Mouse (Mus musculus): Measurements from ENCODE around the gene Crtc3. TPM values are rescaled to one million over a fixed set of nuclear protein-coding genes. Genes with fewer than 3 reads are reported as not detected.

Crtc3 gene
- total RNA-seq, 1 experiment from 2014 or later = 23.1 TPM

DNA sequence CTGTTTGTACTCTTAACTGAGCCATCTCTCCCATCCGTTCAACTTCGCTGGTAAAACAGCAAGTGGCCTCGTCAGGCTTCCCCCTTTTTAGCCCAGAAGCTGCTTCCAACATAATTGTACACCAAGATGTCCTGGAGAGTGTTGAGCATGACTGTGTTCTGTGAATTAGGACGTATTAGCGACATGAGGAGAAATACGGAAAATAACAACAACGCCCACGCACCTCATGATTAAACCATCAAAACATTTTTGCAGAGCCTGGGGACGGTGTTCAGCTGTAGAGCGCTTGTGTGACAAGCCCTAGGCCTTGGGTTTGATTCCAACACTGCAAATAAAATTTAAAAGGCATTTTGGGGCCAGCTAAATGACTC is 529 bp upstream of the Crtc3 start:
- no peak for ATAC-seq (replicated peaks; ENCODE audit: insufficient number of reproducible peaks, low FRiP score, low TSS enrichment, poor library complexity, severe bottlenecking)

DNA sequence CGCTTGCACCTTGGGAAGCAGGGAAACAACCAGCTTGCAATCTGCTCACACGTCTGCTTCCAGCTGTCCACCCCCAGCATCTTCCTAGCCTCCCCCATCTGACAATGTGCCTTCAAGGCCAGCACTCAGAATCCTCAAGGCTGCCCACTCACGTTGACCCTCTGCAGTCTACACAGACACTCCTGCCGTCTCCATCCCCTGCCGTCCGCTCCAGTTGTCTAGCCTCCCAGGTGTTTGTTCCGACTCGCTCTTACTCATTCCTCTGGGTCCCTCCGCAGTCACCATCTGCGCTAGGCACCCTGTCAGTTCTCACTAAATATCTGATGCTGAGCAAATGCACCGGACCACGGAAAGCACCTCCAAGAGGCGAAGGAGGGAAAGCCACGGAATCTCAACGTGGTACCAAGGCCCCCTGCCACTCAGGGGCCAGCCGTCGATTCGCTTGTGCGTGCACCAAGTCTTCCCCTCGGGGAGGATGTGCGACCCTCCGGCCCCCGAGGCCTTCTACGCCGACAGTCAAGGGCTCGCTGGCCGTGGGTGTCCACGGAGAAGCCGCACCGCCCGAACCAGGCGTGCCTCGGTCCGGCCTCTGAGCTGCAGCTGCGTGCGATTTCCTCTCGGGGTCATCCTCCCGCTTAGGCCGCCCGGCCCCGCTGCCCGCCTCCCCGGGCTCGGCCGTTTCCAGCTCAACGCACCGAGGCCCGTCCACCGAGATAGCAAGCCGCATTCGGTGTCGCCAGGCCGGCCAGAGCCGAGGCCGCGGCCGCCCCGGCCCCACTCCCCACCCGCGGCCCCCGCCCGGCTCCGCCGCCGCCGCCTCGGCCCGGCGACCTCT is 739 bp downstream of the Crtc3 start:
- peak; percentile 49; the same call in 1 of the 2 replicates for ATAC-seq (replicated peaks; ENCODE audit: insufficient number of reproducible peaks, low FRiP score, low TSS enrichment, poor library complexity, severe bottlenecking)

DNA sequence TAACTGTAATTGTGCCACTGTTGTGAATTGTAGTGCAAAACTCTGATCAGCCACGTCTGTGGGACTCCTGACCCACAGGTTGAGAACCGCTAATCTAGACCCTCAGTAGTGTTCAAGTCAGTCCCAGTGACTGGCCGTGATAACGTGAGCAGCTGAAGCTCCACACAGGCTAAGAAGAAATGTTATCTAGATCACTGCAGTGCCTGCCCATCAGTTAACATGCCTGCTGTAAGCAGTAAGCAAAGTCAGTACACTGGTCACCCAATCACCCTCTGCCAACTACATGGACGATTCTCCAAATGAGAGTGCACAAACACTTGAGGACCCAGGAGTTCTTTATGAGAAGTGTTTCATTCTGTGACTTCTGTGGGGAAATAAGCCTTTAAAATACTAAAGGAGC is 3.0 kb downstream of the Crtc3 start:
- ATAC-seq (replicated peaks; ENCODE audit: insufficient number of reproducible peaks, low FRiP score, low TSS enrichment, poor library complexity, severe bottlenecking) = no peak

DNA sequence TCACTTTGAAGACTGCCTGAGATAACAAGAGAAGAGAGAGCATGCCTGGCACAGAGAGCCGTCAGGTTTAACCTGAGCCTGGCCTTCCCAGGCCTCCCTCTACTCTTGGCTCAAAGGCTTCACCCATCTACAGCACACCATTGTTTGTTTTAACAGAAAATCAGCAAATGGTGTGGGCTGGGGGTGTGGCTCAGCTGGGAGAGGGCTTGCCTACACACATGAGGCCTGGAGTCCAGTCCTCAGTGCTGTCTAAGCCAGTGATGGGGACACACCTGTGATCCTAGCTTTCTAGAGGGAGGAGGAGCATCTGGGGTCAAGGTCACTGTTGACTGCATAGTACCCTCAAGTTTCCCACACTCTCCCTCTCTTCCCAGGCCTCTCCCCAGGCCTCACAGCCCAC is 6.0 kb downstream of the Crtc3 start:
- ATAC-seq (replicated peaks; ENCODE audit: insufficient number of reproducible peaks, low FRiP score, low TSS enrichment, poor library complexity, severe bottlenecking) = no peak

DNA sequence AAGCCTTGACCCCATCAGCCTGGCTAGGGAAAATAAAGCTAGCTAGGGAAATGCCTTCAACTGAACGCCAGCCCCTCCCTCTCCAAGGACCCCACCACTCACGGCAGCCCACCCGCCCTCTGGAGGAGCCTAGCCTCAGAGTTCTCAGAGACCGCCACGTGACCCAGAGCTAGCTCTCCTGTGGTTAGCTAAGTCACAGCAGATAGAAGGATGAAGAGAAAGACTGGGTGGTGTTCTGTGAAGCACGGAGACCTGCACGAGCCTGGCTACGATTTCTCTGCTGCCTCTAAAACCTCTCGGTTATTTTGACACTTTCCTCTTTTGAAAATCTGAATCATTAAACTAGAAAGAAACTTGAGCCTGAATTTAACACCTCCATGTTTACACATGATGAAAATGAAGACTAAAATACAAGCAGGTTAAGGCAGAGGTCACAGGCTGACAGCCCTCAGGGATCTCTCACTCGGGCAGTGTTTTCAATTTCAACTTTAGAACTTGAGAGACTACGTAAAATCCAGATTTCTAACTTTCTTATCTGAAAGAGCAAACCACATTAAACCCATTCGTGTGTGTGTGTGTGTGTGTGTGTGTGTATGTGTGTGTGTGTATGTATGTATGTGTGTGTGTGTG is 8.3 kb downstream of the Crtc3 start:
- ATAC-seq (replicated peaks; ENCODE audit: insufficient number of reproducible peaks, low FRiP score, low TSS enrichment, poor library complexity, severe bottlenecking) = peak; percentile 75

DNA sequence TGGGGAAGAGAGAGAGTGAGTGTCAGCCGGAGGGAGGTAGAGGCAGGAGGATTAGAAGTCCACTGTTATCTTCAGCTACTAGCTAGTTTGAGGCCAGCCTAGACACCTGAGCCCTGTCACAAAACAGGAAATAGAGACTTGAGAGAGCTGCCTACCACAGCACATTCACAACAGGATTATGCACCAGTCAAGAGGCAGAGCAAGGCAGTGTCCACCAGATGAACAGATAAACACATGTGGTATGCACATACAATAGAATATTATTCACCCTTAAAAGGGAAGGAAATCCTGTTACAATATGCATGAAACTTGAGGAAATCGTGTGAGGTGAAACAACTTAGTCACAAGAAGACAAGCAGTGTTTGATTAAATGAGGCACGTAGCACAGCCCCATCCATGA is 16.4 kb downstream of the Crtc3 start:
- ATAC-seq (replicated peaks; ENCODE audit: insufficient number of reproducible peaks, low FRiP score, low TSS enrichment, poor library complexity, severe bottlenecking) = no peak

DNA sequence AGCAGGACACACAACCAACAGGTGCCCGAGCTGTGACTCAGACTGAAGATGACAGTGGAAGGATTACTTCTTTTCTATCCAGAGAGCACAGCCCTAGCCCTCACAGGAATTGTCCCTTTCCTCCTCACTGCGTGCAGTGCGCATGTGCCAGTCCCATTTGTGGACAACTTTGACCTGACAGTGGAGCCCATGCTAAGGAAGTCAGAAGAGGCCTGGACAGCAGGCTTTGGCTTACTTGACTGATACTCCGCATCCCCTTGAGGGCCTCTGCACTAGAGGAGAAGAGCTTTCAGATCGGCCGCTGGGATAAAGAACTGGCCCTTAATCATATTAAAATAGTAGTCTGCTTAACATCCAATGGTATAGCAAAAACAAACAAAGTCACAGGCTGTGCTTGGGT is 17.8 kb downstream of the Crtc3 start:
- ATAC-seq (replicated peaks; ENCODE audit: insufficient number of reproducible peaks, low FRiP score, low TSS enrichment, poor library complexity, severe bottlenecking) = no peak

DNA sequence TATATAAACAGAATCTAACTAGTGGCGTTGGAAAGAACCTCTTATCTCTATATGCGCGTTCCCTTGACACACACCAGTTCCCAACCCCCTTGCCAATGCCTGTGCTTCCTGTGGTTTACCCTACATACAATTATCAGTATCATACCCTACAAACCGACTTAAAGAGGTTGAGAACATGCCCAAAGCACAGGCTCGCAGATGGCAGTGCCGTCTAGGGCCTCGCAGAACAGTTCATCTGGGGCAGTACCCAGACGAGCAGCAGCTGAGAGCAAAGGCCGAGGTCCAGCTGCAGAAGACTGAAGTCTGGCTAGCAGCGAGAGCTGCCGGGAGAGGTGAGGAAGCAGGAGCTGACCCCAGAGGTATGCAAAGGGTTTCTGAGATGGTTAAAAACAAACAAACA is 21.5 kb downstream of the Crtc3 start:
- ATAC-seq (replicated peaks; ENCODE audit: insufficient number of reproducible peaks, low FRiP score, low TSS enrichment, poor library complexity, severe bottlenecking) = no peak

DNA sequence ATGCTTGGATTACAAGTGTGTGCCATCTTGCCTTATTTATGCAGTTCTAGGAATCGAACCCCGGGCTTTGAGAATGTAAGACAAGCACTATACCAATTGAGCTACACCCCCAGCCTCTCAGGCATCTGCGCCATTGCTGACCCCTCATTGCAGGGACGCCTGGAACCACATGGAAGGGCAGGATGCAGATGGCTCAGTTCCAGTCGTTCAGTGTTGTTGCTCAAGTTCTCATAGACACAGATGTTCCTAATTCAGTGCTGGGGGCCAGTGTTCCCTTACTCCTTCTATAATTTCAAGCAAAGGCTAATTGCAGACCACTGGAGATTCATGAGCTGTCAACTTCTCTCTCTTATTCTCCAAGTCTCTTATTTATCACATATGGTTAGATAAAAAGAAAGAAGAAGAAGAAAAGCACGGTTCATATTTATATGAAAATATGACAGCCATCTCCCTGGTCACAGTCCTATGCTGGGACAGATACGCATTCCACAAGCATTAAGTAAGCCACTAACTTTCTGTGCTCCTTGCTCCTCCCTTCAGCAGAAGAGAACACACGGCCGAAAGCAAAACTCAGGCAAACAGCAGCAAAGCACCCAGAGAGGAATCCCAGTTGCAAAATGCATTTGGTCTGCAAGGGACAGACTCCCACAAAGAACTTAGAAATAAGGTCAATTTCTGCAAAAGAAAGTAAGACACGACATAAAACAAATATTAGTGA is 22.3 kb downstream of the Crtc3 start:
- no peak for ATAC-seq (replicated peaks; ENCODE audit: insufficient number of reproducible peaks, low FRiP score, low TSS enrichment, poor library complexity, severe bottlenecking)

DNA sequence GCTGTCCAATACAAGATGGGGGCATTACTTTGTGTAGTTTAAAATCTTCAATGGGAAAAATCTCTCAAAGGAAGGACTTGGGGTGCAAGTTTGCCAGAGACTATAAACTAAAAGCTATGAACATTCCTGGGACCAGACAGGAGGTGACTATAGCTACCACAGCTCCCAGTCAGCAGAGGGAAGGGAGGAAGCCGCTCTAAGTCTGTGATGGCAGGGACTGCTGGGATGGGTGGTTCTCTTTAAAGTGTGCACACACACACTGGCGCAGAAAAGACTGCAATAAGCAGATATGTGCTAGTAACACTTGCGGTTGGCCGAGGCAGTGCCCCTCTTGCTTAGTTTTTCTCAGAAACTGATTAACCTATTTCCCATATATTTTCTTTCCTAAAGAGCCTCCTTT is 27.6 kb downstream of the Crtc3 start:
- no peak for ATAC-seq (replicated peaks; ENCODE audit: insufficient number of reproducible peaks, low FRiP score, low TSS enrichment, poor library complexity, severe bottlenecking)

DNA sequence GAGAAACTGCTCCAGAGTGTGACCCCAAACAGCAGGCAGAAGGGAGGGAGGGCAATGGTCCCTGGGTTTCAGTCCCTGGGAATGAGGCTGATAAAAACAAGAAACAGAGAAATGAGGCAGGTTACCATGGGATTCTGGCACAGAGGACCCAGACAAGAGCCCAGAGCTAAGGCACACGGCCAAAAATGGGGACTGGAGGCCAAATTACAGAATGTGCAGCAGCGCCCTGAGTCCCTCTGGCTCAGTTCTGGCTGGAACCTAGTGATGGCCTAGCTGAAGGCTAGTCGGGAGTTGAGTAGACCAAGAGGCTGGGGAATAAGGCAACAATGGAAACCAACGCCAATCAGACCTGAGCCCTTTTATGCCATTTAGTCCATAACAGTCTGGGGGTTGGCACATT is 28.1 kb downstream of the Crtc3 start:
- no peak for ATAC-seq (replicated peaks; ENCODE audit: insufficient number of reproducible peaks, low FRiP score, low TSS enrichment, poor library complexity, severe bottlenecking)

DNA sequence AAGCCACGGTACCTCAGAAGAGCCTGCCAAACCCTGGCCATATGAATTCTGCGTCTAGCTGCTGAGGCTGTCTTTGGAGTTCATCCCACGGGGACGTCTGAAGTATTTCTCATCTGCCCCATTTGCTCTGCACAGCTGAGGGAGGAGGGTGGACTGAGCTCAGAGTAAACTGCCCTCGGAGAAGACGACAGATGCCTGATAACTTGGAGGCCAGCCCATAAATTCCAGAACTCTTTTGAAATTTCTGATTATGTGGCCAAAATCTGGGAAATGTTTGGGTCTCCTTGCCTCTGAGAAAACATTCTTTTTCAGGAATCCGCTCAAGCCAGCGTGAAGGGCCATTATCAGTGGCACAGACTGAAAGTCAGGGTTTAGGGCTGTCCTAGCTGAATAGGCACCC is 30.8 kb downstream of the Crtc3 start:
- ATAC-seq (replicated peaks; ENCODE audit: insufficient number of reproducible peaks, low FRiP score, low TSS enrichment, poor library complexity, severe bottlenecking) = no peak

DNA sequence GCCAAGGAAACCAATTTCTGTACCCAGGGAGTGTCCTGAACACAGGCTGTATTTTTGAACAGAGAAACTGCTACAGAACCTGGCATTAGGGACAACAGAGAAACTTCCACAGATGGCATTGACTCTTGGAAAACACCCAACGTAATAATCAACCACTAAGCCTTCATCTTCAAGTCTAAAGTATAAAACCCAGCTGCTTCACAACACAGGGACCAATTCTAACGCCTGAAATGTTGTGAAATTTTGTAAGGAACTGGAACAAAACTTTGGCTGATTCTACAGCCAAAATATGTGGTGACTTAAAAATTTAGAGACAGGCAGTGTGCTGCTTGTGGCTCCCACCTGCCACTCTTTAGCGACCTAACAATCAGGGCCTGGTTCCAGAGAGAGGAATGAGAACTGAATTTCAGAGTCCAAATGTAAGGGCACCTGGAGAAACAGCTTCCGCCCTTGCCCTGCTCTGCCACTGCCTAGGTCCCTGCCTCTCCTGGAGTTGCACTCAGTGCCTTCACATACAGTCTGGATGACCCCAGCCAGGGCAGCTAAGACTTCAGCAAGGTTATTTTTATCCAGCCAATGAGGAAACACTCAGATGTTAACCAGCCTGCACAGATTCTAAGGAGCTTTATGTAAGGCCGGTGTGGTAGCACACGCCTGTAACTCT is 33.2 kb downstream of the Crtc3 start:
- no peak for ATAC-seq (replicated peaks; ENCODE audit: insufficient number of reproducible peaks, low FRiP score, low TSS enrichment, poor library complexity, severe bottlenecking)

DNA sequence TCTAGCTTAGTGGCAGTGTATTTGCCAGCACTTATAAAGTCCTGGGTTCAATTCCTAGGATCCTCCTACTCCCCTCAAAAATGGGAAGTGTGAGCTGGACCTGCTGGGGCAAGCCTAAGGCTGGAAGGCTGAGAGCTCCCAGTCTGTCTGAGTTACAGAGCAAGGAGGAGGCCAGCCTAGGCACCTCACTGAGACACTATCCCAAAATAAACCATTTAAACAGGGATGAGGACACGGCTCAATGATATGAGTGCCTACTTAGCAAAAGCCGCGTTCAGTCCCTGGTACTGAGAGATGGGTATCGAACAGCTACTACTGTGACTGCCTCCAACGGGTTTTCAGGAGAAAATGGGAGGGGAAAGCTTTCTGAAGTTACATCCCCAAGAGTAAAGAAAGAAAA is 33.8 kb downstream of the Crtc3 start:
- no peak for ATAC-seq (replicated peaks; ENCODE audit: insufficient number of reproducible peaks, low FRiP score, low TSS enrichment, poor library complexity, severe bottlenecking)

DNA sequence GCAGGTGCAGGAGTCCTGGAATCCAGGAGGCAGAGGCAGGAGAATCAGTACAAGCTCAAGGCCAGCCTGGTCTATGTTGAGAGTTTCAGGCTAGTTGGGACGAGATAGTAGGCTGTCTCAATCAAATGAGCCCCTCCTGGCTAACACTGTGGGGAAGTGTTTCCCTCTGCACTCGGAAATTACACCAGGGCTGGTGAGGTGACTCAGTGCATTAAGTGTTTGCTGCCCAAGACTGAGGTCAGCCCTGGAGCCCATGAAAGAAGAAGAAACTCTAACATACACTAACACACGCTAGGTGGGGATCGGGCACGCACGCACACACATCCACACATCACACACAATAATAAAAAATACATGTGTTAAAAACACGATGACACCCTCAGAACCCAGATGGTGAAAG is 34.3 kb downstream of the Crtc3 start:
- ATAC-seq (replicated peaks; ENCODE audit: insufficient number of reproducible peaks, low FRiP score, low TSS enrichment, poor library complexity, severe bottlenecking) = peak; percentile 41

DNA sequence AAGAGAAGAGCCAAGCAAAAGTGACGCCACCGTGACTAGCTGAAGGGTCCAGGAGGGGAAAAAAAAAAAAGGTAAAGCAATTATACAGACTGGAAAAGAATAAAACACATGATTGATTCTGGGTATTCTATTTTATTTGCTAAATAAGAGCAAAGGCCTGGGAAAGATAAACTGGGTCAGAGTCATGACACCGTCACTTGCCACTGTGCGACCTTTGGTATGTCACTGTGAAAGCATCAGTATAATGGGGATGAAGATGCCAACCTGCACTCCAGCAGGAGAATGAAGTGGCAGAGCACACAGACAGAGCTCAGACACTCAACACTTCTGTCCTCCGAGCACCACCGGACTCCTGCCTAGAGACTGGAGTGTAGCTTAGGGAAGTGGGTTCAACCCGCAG is 34.7 kb downstream of the Crtc3 start:
- ATAC-seq (replicated peaks; ENCODE audit: insufficient number of reproducible peaks, low FRiP score, low TSS enrichment, poor library complexity, severe bottlenecking) = no peak

DNA sequence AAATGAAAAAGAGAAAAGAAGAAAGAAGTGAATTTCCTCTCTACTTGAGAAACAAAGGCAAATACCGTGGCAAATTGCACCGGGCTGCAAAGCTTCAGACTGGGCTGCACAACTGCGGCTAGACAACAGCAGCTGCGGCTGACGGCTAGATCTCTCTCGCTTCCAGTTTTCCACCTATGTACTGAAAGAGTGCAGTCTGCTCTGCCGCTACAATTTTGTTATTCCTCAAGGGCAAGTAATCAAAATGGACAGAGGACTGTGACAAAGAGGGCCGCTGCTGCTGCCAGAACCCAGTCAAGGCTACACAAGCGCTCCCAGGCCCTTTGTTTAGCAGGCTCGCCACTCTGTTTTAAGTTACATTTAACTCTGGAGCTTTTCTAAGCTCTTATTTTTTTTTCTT is 35.6 kb downstream of the Crtc3 start:
- no peak for ATAC-seq (replicated peaks; ENCODE audit: insufficient number of reproducible peaks, low FRiP score, low TSS enrichment, poor library complexity, severe bottlenecking)

DNA sequence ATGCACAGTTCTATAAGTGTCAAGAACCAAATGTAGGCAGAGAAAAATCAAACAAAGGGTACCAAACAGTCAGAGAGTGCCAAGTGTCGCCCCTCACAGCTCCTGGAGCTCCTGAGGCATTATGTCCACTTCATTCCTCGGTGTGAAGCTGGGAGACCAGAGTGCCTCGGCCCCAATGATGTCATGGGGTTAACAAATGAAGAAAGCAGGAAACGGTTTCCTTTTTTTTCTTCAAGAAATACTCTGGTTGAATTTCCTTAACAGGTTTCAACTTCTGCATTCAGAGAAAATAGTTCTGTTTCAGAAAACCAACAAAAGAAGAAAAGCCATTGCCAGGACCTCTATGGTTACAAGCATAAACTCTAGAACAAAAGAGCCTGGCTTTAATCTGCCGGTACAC is 36.4 kb downstream of the Crtc3 start:
- no peak for ATAC-seq (replicated peaks; ENCODE audit: insufficient number of reproducible peaks, low FRiP score, low TSS enrichment, poor library complexity, severe bottlenecking)

DNA sequence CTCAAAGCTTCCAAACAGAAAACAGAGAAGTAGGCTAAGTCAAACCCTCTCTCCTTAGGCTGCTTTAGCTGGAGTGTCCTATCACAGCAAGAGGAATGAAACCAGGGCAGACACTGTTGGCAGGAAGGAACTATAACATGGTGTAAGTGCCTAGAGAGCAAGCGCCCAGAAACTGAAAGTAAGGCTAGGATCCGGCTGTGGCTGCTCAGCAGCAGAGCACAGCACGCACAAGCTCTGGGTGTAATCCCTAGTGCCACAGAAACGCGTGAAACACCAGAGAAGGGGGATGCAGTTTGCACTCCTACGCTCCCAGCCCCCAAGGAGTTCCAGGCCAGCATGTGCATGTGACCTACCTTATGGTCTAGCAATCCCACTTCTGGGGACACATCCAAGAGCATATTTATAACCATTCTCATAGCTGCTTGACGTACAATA is 41.2 kb downstream of the Crtc3 start:
- peak; percentile 93 for ATAC-seq (replicated peaks; ENCODE audit: insufficient number of reproducible peaks, low FRiP score, low TSS enrichment, poor library complexity, severe bottlenecking)
